Mouse (Mus musculus) kidney, embryonic 15.5 days (tissue): ENCODE results near the gene Pax7. TPM values are rescaled to one million over a fixed set of nuclear protein-coding genes. Genes with fewer than 3 reads are reported as not detected.

Experiments
- ATAC-seq: fragments of 200-750 bp; cut with Nextera tagmentation; replicated peaks from 2 replicates; pipeline ENCODE4 v1.8.0; 2017; ENCODE audit warnings: moderate TSS enrichment; ENCODE audit not compliant: low FRiP score
- H3K27ac ChIP-seq: fragments of 300-500 bp; sonication (generic); 2 replicates; pipeline ENCODE4 v1.5.1; 2015; ENCODE audit warnings: mild to moderate bottlenecking, inconsistent platforms
- H3K27me3 ChIP-seq: fragments of 300-500 bp; sonication (generic); 2 replicates; pipeline ENCODE4 v1.6.1; 2015; ENCODE audit warnings: inconsistent platforms
- H3K36me3 ChIP-seq: fragments of 300-500 bp; sonication (generic); 2 replicates; pipeline ENCODE4 v1.6.1; 2015; ENCODE audit warnings: inconsistent platforms
- H3K4me1 ChIP-seq: fragments of 300-500 bp; sonication (generic); 2 replicates; pipeline ENCODE4 v1.6.1; 2015; ENCODE audit warnings: inconsistent platforms
- H3K4me2 ChIP-seq: fragments of 300-500 bp; sonication (generic); 2 replicates; pipeline ENCODE4 v1.6.1; 2015; ENCODE audit warnings: moderate library complexity, mild to moderate bottlenecking, inconsistent platforms
- H3K4me3 ChIP-seq: fragments of 300-500 bp; sonication (generic); replicated peaks from 2 replicates; pipeline ENCODE4 v1.5.1; 2015; ENCODE audit warnings: mild to moderate bottlenecking, inconsistent platforms
- H3K9ac ChIP-seq: fragments of 300-500 bp; sonication (generic); 2 replicates; pipeline ENCODE4 v1.6.1; 2015; ENCODE audit warnings: mild to moderate bottlenecking, inconsistent platforms
- H3K9me3 ChIP-seq: fragments of 300-500 bp; sonication (generic); replicated peaks from 2 replicates; pipeline ENCODE4 v1.6.1; 2016; ENCODE audit warnings: inconsistent platforms
- WGBS: fragments of 180-500 bp; shearing (Covaris S2); methylation state at CpG from one replicate; pipeline ENCODE4 v1.1.7; 2015; ENCODE audit warnings: mixed read lengths; 5-methylcytosine and 5-hydroxymethylcytosine counted together
- polyA plus RNA-seq: library from polyadenylated mRNA; unstranded; fragments of >200 nt; fragmentation: Nextera tagmentation; extraction: Ambion mirVana; gene quantifications from 2 replicates; pipeline ENCODE4 v1.2.1, GENCODE M21; 2015

The Pax7 gene
- polyA plus RNA-seq, 1 experiment from 2014 or later, result 0.10 TPM

DNA sequence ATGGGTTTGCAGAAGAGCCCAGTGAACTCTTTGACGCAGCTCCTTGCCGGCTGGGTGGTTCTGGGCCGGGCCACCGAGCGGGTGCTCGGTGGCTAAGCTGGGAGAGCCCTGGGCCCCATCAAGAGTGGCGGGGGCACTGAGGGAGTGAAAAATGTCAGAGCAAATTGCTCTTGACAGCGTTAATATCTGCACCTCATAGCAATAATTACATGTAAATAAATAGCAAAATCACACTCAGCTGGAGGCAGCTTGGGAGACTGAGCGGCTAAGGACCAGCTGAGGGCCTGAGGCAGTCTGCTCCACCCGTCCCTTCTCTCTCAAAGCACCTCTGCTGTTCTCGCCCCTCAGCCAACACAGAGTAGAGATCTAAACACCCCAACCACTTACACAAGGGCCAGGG, 72.6 kb downstream of the Pax7 start:
- no peak for ATAC-seq
- Histone ChIP-seq H3K27ac (no peak overlapping the region), H3K27me3 (peaks cover 89% of the 10 kb centered on the region), H3K9me3 (no peaks in the 10 kb centered on the region), H3K9ac (no peak overlapping the region), H3K4me2 (no peak overlapping the region), H3K4me1 (no peaks in the 10 kb centered on the region), H3K4me3 (no peak overlapping the region), H3K36me3 (no peaks in the 10 kb centered on the region)
- WGBS, result 65% methylated on average over 11 of the region's 11 CpGs

DNA sequence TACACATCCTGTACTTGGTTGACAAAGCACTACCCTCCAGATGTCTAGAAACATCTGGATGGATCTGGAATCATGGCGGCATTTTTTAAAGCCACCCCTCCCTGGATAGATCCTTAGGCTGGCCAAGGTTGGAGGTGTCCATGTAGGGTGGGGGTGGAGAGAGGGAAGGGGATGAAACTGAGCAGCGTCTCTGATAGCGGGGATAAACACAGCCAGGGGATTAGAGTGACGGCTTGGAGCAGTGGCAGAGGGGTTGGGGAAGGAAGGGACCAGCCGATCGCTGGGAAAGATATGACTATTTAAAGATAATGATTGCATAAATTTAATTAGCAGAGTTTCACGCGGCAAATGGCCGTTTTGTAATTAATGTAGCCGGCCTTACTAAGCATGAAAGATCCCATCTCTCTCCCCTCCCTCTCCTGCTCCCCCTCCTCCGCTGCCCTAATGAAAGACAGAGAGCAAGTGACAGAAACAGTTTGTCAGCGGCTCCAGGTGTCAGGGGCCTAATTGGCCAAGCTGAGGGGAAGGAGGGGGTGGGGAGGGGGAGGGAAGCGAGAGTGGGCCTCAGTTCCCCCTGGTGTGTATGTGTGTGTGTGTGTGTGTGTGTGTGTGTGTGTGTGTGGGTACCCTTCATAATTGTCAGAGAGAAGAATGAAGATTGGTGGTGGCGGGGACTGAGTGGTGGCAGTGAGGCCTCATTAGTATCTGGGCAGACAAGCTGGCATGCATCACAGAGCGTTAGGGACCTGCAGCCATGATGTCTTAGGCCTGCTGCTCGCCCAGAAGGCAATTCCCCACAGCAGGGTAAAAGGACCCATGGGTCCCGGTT, 74.6 kb downstream of the Pax7 start:
- Histone ChIP-seq H3K27me3 (peaks cover 88% of the 10 kb centered on the region), H3K4me1 (no peaks in the 10 kb centered on the region), H3K4me3 (no peak overlapping the region), H3K9ac (no peak overlapping the region), H3K36me3 (no peaks in the 10 kb centered on the region), H3K27ac (no peak overlapping the region), H3K9me3 (no peaks in the 10 kb centered on the region), H3K4me2 (no peak overlapping the region)
- no peak for ATAC-seq
- WGBS, result 18% methylated on average over 17 of the region's 17 CpGs

DNA sequence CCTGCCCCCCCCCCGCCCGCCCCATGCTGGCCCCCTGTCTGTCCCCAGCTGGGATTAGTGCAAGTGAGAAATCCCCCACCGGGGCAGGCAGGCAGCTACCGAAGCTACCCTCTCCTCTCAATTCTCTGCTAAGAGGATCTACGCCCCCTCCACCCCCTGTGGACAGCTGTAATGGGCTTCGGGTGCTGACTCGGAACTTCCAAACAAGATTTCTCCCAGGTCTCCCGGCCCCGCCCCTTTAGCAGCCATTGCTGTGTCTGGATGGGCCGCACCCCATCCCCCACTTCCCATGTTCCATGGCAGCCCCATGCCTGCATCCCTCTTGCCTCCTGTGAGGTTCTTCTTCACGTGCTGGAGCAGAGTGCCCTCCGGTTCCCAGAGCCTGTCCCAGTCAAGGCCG, 76.4 kb downstream of the Pax7 start:
- no peak overlapping the region for H3K9ac ChIP-seq
- no peaks in the 10 kb centered on the region for H3K9me3 ChIP-seq
- 11% methylated on average over 13 of the region's 13 CpGs for WGBS
- H3K4me1 ChIP-seq, result no peaks in the 10 kb centered on the region
- ATAC-seq, result no peak
- H3K4me3 ChIP-seq, result no peak overlapping the region
- H3K4me2 ChIP-seq, result no peak overlapping the region
- no peak overlapping the region for H3K27ac ChIP-seq
- peaks cover 70% of the 10 kb centered on the region for H3K27me3 ChIP-seq
- no peaks in the 10 kb centered on the region for H3K36me3 ChIP-seq

DNA sequence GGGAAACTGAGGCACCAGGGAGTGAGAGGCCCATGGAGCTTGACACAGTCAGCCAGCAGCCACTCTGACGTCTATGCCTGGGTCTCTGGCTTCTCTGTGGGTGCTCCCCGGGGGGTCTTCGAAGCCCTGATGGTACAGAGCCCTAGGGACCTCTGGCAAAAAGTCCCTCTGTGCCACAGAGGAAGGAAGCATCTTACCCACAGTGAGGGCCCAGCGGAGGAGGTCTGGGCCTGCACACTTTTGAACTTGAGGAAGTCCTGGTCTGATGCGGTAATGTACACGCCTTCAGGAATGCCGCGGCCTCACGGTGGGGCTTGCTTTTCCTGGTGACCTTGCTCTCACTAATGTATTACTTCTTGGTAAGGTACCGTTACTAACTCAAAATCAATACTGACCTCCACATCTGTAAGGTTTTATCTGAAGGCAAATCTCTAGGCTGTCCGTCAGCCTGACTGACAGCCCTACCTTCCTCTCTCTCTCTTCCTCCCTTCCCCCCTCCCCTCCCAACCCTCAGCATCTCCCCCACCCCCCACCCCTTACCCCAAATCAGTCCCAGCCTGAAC, 79.1 kb downstream of the Pax7 start:
- Histone ChIP-seq H3K4me3 (no peak overlapping the region), H3K36me3 (no peaks in the 10 kb centered on the region), H3K27me3 (peaks cover 47% of the 10 kb centered on the region), H3K9me3 (no peaks in the 10 kb centered on the region), H3K4me2 (no peak overlapping the region), H3K4me1 (no peaks in the 10 kb centered on the region), H3K9ac (no peak overlapping the region), H3K27ac (no peak overlapping the region)
- 45% methylated on average over 11 of the region's 11 CpGs for WGBS
- ATAC-seq, result no peak

DNA sequence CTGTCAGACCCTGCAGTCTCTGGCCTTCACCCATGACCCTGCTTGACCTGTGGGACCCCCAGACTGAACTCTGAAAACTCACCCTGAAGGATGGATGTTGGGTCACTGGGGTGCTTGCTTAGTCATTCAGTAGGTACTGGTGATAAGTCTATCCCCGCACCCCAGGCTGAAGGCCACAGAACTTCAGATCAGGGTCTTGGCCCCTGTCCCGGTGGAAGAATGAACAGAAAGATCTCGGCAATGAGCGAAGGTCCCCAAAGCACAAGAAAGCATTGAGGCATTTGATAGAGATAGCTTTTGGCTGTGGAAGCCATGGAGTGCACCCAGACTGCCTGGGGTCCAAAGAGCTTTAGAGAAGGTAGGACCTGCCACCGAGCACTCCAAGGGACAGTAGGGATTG, 82.4 kb downstream of the Pax7 start:
- Histone ChIP-seq H3K27me3 (peaks cover 17% of the 10 kb centered on the region), H3K36me3 (no peaks in the 10 kb centered on the region), H3K4me3 (no peak overlapping the region), H3K27ac (no peak overlapping the region), H3K4me2 (no peak overlapping the region), H3K9me3 (no peaks in the 10 kb centered on the region), H3K4me1 (no peaks in the 10 kb centered on the region), H3K9ac (no peak overlapping the region)
- WGBS, result 84% methylated on average over 5 of the region's 5 CpGs
- no peak for ATAC-seq

DNA sequence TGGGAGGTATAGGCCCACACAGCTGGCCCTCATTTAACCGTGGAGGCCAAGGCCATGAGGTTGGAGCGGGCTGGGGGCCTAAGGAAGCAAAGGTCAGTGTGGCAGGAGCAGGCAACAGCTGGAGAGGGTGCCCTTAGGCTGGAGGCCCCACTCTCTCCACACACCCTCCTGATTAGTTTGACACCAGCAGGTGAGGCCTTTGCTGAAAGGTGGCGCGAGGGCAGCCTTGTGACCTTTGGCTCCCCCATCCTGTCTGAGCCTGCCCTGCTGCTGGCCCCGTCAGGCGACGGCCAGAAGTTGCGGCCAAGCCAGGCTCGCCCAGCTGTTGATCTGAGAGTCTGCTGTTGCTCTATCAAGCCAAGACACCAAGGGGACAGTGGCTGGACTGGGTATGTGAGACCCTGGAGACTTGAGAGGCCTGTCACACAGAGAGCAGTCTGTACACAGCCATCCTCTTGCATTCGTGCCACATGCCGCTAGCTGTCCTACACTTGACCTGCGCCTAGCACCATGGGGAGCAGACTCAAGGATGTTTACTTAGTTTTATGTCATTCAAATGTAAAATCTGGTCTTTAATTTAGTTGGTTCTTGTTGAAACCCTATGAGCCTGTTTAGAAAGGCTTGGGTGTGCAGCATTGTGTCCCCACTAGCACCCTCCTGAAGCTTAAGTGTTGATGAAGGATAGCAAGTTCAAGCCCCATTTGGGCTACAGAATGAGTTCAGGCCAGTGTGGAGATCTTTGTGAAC, 86.0 kb downstream of the Pax7 start:
- no peak overlapping the region for H3K4me2 ChIP-seq
- no peak overlapping the region for H3K9ac ChIP-seq
- no peak for ATAC-seq
- no peaks in the 10 kb centered on the region for H3K36me3 ChIP-seq
- no peak overlapping the region for H3K4me3 ChIP-seq
- no peaks in the 10 kb centered on the region for H3K27me3 ChIP-seq
- no peaks in the 10 kb centered on the region for H3K9me3 ChIP-seq
- H3K4me1 ChIP-seq, result no peaks in the 10 kb centered on the region
- WGBS, result 33% methylated on average over 12 of the region's 12 CpGs
- H3K27ac ChIP-seq, result no peak overlapping the region

DNA sequence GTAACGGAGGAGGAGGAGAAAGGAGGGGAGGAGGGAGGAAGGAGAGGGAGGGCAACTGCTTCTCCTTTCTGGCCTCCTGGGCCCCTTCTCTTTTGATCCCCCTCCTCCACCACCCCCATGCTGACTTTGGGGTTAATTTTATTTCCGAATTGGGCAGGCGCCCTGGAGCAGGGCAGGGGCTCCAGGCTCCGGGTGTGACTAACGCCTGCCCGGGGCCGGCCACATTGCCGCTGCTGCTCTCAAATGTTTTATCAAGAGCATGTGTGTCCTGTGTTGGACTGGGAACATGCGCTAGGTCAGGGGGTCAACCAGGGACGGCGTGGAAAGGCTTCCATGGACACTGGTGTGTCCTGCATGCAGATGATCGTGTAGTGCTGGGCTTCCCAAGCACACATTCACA, 87.2 kb downstream of the Pax7 start:
- no peaks in the 10 kb centered on the region for H3K4me1 ChIP-seq
- no peak overlapping the region for H3K4me2 ChIP-seq
- H3K4me3 ChIP-seq, result no peak overlapping the region
- H3K9ac ChIP-seq, result no peak overlapping the region
- no peak overlapping the region for H3K27ac ChIP-seq
- H3K9me3 ChIP-seq, result no peaks in the 10 kb centered on the region
- H3K36me3 ChIP-seq, result no peaks in the 10 kb centered on the region
- 44% methylated on average over 12 of the region's 12 CpGs for WGBS
- H3K27me3 ChIP-seq, result no peaks in the 10 kb centered on the region
- no peak for ATAC-seq

DNA sequence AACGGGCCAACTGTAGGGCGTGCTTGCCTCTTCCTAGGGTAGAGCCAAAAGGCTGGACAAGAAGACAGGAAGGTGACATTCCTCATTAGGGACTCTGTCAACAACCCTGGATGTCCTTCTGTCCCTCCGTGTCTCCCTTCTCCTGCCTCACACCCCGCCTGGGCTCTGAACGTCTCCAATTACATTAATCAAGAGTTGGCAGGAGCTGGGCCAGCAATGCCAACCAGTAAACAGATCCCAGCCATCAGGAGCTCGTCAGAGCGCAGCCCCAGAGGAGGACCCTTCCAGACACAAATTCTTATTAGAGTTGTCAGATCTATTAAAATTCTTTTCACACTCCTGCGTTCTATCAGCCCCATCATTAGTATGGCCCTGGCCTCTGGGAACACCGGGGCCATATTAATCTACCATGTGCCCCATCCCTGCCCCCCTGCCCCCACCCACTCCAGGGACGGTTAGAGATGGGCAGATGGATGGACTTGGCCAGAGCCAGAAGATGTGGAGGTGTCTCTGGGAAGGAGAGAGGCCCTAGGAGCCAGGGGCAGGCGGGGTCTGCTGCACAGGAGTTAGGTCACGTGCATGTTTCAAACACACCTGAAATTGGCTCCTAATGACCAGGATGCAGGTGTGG, 88.4 kb downstream of the Pax7 start:
- H3K4me3 ChIP-seq, result no peak overlapping the region
- no peak overlapping the region for H3K9ac ChIP-seq
- no peak for ATAC-seq
- 47% methylated on average over 12 of the region's 12 CpGs for WGBS
- no peak overlapping the region for H3K4me2 ChIP-seq
- H3K27me3 ChIP-seq, result no peaks in the 10 kb centered on the region
- H3K9me3 ChIP-seq, result no peaks in the 10 kb centered on the region
- H3K36me3 ChIP-seq, result no peaks in the 10 kb centered on the region
- H3K4me1 ChIP-seq, result no peaks in the 10 kb centered on the region
- no peak overlapping the region for H3K27ac ChIP-seq

DNA sequence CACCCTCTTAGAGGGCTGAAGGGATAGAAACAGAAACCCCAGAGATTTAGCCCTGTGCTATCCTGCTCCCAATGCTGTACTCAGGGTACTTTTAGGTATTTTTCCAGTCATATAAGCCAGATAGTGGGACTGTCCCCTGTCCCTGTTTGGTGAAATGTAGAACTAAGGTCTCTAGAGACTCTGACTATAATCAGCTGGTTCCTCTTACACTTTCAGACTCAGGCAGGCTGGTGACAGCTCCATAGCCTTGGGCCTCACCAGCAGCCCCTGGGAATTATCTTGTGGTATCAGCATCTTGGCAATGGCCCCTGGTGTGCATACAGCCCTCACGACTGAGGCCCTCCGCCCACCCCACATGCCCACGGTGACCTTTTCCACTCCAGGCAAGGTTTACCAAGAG, 89.7 kb downstream of the Pax7 start:
- H3K4me3 ChIP-seq, result no peak overlapping the region
- no peaks in the 10 kb centered on the region for H3K9me3 ChIP-seq
- H3K4me2 ChIP-seq, result no peak overlapping the region
- no peaks in the 10 kb centered on the region for H3K36me3 ChIP-seq
- H3K27ac ChIP-seq, result no peak overlapping the region
- H3K4me1 ChIP-seq, result no peaks in the 10 kb centered on the region
- H3K9ac ChIP-seq, result no peak overlapping the region
- no peak for ATAC-seq
- no peaks in the 10 kb centered on the region for H3K27me3 ChIP-seq
- 76% methylated on average over 3 of the region's 3 CpGs for WGBS

DNA sequence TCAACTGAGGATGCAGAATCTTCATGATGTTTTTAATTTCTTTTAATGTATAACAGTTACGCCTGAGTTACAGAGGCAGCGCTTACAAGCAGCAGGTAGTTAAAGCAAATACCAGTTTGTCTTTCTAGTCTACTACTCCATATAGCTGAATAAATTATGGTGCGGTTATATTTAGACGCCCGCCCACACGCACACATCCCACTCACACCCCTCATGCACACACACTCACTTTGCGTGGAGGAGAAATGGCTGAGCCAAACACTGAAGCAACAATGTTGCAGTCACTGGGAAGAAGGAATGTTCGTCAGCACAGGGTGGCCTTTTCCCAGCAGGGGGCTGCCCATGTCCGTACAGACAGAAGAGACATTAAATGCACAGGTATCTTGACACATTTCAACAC, 96.3 kb downstream of the Pax7 start:
- Histone ChIP-seq H3K4me3 (no peak overlapping the region), H3K27me3 (no peaks in the 10 kb centered on the region), H3K9me3 (no peaks in the 10 kb centered on the region), H3K9ac (no peak overlapping the region), H3K4me1 (no peaks in the 10 kb centered on the region), H3K27ac (no peak overlapping the region), H3K36me3 (no peaks in the 10 kb centered on the region), H3K4me2 (no peak overlapping the region)
- ATAC-seq, result no peak
- 78% methylated on average over 9 of the region's 9 CpGs for WGBS

DNA sequence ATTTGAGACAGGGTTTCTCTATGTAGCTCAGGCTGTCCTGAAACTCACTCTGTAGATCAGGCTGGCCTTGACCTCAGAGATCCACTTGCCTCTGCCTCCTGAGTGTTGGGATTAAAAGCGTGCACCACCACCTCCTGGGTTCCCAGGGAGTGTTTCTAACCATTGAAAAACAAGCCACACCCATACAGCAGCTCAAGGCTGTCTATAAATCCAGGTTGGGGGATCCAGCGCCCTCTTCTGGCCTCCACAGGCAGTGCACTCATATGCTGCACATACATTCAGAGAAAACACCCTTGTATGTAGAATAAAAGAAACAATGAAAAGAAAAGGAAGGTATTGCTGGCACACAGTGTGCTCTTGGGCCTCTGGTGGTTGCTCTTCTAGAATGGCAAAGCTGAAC, 106.2 kb downstream of the Pax7 start:
- H3K27ac ChIP-seq, result no peak overlapping the region
- no peak for ATAC-seq
- no peaks in the 10 kb centered on the region for H3K36me3 ChIP-seq
- no peaks in the 10 kb centered on the region for H3K4me1 ChIP-seq
- no peak overlapping the region for H3K4me3 ChIP-seq
- no peak overlapping the region for H3K4me2 ChIP-seq
- no peaks in the 10 kb centered on the region; the same call in 1 of the 2 replicates for H3K27me3 ChIP-seq
- WGBS, result 60% methylated on average over 2 of the region's 2 CpGs
- no peaks in the 10 kb centered on the region for H3K9me3 ChIP-seq
- H3K9ac ChIP-seq, result no peak overlapping the region

DNA sequence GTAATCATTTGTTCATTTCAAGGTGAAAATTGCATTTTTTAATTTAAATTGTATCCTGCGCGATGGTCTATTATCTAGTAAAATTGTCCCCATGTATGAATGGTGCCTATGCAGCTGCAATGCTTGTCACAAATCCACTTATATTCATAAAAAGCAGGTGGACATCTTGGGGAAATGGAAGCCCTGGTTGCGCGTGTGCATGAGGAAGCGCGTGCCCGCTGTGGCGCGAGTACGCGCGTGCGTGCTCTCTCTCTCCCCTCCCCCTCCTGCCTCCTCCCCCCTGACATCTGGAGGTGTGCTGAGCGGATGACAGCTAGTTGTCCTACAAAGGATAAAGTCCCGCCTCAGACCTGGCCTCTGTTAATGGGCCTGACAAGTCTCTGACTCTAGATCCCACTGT, 107.9 kb downstream of the Pax7 start:
- WGBS, result 64% methylated on average over 15 of the region's 15 CpGs
- Histone ChIP-seq H3K9me3 (no peaks in the 10 kb centered on the region), H3K4me2 (no peak overlapping the region), H3K36me3 (no peaks in the 10 kb centered on the region), H3K27me3 (no peaks in the 10 kb centered on the region; the same call in 1 of the 2 replicates), H3K4me1 (no peaks in the 10 kb centered on the region), H3K4me3 (no peak overlapping the region), H3K27ac (no peak overlapping the region), H3K9ac (no peak overlapping the region)
- no peak for ATAC-seq
